Mouse (Mus musculus) frontal cortex, postnatal 25 days (tissue): ENCODE results near the gene Gm10273.
"Not testable (repeated sequence)": the region's sequence is repeated elsewhere in the genome, so short reads cannot be mapped to it uniquely, and the experiment has no call there.

Experiments used
- DNase-seq, 2 experiments: peaks; one replicate each; pipeline ENCODE4 v3.0.0; 2022; ENCODE audit warnings: low spot score in 2 of 2

The Gm10273 gene

DNA sequence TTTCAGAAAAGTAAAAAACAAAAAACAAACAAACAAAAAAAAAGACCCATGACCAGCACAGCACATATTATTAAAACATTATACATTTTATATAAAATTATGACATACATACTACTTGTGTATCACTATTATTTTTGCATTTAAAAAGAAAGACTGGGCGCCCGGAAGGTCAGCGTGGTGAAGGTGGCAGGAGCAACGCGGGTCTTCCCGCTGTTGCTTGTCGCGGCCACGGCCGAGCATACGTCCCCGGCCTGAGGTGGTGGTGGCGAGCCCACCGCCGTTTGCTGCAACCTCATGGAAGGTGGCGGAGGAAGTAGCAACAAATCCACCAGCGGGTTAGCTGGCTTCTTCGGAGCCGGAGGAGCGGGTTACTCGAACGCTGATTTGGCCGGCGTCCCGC, at the start of gene Gm10273:
Gene Gm10273 (plus strand): TSS at position 172 of the 400 bp plus-strand sequence.
- DNase-seq: not testable (repeated sequence)

DNA sequence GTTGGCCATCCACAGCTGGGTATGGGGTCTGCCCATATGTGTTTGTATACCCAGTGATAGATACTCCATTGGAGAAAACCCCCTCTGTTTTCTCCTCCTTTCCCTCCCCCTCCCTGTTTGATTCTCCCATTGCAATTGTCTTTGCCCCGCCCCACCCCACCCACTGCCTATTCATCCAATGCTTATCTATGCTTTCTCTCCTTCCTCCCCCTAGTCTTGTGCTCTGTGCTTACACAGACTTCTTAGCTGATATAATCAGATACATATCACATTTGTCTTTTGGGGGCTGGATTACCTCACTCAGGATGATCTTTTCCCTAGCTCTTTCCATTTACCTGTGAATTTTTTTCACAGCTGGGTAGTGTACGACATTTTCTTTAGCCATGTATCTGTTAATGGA, 48.9 kb upstream of the Gm10273 start:
- DNase-seq: no peak

DNA sequence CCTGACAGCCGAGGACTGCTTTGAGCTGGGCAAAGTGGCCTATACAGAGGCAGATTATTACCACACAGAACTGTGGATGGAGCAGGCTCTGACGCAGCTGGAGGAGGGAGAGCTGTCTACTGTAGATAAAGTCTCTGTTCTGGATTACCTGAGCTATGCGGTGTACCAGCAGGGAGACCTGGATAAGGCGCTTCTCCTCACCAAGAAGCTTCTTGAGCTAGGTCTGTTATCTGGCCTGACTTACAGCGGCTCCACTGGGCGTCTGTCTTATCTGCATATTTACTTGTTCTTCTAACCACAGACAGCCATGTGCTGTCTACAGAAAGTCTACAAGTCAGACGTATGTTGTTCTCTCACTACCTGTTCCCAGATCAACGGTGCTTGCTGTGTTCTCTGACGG, 47.2 kb upstream of the Gm10273 start:
- DNase-seq: no peak

DNA sequence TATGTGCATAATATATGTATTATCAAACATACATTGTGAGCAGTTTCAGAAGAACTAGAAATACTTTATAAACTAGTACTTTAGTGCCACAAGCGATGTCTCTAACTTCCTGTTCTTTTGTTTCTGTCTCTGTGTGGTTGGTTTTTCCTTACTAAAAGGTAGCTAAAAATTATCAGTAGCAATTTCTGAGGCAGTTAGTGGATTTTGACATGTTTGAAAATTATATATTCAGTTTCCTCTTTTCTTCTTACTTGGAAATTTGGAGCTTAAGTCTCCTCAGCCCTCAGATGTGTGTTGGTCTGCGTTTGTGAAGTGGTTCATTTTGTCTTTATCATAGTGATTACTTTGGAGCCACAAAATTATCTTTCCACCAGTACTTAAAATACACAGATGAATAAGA, 45.9 kb upstream of the Gm10273 start:
- DNase-seq: no peak

DNA sequence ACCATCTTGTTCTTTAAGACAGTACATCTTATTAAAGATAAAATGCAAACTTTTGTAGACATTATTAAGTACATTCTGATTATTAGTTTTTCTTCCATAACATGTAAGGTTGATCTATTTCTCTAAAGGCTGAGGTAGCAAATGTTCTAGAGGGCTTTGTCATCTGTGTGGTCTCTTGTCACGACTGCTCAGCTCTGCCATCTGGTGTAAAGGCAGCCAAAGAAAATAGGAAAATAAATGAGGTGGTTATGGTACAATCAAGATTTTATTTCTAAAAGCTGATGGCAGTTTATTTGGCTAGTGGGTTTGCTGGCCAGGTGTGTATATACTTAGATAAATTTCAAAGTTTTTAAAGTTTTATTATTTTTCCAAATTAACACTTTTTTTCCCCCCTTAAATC, 42.4 kb upstream of the Gm10273 start:
- DNase-seq: no peak

DNA sequence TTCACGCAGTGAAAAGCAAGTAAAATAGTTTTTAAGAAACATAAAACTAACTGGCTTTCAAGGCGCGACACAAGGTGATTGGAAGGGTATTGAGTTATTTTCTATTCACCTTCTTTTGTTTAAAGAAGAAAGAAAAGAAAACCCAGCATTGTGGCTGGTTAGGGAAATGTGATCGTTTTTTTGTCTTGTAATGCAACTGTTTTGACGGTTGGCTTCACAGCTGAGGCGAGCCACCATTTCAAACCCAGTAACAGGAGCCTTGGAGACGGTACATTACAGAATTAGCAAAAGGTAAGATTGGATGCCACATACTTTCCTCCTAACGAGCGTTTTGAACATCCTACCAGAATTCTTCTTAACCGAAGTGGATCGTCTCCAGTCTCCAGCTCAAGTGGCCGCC, 41.3 kb upstream of the Gm10273 start:
- no peak for DNase-seq

DNA sequence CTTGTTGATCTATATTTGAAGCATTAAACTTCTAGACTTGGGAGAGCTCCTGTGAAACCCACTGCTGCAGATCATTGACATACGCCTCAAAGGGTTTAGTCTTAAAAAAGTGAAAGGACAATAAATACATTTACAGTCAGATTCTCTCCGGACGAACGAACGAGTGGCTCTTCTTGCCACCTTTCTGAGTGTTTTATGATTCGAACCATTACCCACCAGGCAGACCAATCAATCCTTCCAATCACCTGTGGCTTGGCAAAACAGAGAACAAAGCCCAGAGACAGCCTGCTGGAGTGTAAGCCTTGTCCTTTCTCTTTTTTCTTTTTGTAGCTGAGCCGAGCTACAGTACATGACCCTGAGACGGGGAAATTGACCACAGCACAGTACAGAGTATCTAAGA, 40.4 kb upstream of the Gm10273 start:
- no peak for DNase-seq

DNA sequence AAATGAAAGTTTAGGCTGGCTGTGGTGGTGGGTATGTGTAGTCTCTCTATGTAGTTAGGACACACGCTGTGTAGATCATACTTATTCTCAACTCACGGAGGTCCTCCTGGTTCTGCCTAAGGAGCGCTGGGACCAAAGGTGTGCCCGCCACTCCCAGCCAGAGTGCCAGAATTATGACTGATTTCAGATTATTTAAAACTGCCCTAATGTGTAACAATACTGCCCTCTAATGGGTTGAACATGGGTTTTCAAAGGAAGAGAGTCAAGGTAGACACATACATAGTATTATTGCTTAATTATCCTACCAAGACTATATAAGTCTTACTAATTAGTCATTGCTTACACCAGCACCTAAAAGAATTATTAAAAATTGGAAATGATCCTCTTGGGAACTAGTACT, 36.7 kb upstream of the Gm10273 start:
- no peak for DNase-seq

DNA sequence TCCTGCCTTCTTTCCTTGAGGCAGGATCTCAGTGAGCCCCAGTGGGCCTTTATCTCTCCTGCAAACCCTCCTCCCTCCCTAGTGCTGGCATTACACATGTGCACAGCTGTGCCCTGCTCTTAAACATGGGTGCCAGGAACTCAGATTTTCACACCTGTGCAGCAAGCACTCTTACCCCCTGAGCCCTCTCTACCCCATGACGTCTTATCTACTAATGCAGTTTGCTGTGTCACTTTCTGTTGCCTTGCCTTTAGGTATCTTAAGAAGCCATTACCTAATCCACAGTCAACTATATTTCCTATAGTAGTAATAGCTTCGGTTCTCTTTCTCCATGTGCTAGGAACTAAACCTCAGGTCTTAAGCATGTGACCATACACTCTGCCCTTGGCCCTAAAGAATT, 32.2 kb upstream of the Gm10273 start:
- DNase-seq: no peak

DNA sequence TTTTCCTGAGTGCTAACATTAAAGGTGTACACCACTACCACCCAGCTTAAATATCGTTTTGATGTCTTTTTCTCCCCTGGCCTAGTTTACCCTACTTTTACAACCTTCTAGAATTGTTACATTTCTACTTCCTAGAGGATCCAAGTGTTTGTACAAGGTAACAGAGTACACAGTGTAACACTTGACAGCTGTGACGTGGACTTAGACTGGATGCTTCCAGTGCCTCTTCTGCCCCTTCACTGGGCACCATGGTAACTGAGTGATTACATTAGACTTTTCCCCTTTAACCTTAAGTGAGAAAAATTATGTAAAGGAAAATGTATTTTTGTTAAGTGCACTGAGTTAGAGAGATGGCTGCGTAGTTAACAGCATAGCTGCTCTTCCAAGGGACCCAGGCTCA, 30.9 kb upstream of the Gm10273 start:
- DNase-seq: no peak

DNA sequence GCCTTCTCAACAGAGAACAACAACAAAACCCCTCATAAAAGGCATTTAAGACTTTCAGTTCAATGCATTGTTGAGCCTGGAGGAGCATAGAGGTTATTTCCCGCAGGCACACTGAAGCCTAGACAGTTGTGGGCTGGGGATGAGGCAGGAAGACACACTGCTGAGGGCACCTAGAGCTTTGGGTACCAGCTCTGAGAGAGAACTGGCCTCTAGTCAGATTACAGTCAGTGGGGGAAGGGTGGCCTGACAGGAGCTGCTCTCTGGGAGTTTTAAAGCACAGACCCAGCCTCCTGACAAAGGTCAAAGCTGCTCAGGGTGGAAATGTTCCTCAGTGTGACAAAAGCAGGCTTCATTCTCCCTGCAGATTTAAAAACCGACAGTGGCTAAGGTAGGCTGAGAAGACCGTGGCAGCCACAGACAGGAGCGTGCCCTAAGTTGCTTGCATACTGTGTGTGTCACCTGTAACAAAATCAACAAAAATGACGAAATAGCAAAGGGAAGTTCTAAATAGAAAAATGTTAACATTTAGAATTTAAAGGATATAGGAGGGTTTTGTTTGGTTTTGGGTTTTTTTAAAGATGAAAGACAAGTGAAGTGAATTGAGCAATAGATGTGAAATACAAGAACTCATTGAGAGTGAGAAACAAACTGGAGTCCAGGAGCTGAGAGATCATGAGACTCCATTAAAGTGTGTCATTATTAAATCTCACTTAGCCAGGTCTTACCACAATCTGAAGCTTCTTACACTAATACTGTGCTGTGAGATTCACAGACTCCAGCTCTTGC, 29.4 kb upstream of the Gm10273 start:
- DNase-seq: no peak

DNA sequence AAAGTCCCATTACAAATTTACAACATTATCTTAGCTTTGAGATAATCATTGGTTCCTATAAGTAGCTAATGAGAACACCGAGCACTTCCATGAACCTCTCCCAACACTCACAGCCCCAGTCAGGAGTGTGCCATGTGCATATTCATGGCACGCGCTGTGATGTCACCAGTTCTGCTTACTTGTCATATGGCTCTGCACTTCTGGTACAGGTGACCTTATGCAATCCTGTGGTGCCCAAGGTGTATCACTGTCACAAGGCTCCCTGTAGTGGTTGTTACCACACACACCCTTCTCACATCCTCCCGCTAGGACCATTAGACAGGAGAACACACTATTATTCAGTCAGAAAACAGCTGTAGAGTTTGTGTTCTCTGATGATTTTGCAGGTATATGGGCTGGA, 28.7 kb upstream of the Gm10273 start:
- no peak for DNase-seq

DNA sequence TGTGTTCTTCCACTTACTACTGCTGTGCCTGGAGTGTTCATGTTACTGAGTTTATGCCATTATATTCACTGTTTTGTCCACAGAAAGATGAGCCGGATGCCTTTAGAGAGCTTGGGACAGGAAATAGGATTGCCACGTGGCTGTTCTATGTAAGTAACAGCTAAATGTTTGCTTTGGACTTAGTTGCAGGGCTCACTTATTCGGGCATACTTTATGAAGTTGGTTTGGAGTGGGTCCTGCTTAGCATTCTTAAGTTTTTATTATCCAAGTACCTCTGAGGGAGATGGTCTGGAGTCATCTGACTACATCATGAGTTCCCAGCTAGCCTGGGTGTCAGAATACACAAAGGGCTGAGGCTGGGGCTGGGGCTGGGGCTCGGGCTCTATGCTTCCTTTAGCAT, 28.2 kb upstream of the Gm10273 start:
- no peak for DNase-seq

DNA sequence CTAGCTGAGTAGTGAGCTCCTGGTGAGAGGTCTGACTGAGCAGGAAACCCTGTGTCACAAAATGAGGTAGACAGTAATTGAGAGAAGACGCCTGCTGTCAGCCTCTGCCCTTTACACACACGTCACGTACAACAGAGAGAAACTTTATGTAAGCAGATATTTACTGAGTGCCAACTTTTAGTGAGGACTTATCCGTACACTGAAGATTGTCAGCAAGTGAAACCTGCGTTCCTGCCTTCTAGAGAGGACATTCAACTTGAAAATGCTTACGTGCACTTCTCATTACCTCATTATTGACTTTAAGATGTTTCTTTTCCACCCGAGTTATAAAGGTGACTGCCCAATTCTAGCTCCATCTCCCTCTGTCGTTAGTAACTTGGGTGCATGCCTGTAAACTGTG, 26.7 kb upstream of the Gm10273 start:
- no peak for DNase-seq

DNA sequence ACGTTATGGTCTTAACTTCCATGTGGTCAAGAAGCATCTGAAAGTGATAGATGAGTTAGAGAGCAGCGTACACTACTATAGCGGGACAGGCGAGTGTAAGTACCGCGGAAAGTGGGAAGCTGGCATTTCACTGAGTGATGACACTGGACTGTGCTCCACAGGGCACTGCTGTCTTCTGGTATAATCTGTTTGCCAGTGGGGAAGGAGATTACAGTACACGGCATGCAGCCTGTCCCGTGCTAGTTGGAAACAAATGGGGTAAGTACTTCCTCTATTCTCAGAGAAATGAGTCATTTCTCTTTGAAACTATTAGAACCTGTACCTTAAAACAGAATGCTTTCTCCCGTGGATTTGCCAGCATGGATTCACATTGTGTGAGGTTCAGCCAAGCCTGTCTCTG, 26.0 kb upstream of the Gm10273 start:
- DNase-seq: no peak

DNA sequence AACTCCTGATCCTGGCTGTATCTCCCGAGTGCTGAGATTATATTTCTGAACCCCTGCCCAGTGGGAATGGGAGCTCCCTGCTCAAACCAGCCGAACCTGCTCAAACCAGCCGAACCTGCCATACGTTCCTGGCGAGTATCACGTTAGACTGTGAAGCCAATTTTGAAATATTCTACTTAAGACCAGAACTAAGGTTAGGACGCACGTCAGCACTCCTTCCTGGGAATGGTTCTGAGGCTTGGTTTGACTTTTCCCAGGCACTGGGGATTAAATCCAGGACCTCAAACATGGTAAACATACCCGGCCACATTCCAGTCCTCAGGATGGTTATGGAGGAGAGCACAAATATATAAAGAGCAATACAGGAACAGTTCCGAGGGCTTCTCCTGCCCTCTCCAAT, 17.5 kb upstream of the Gm10273 start:
- DNase-seq: no peak

DNA sequence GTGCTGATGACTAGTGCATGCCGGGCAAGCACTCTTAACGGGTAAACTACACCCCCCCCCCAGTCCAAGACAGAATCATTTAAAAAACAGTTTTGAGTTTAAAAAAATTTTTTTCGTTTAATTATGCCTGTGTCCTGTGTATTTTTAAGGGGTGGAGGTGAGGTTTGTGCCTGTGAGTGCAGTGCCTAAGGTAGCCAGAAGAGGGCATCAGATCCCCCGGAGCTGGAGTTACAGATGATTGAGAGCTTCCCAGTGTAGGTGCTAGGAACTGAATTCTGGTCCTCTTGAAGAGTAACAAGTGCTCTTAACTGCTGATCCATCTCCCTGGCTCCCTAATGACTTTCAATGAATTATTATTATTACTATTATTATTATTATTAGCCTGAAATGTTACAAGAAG, 16.7 kb upstream of the Gm10273 start:
- DNase-seq: no peak

DNA sequence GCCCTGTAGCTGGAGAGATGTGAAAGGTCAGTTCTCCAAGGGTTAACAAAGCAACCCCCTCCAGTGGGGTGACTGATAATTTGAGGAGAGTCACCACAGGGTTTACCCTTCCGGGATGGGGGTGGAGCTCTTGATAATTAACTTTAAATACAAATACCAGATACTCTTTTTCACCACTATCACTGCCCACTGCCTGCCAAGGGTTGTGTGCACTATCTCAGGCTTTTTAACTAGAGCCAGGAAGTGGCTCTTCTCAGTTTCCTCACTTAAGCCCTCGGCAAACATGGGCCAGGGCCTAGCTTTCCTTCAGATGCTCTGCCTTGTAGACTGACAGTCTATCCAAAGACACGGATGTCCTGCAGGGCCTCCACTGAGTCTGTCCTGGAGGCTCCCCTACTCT, 15.5 kb upstream of the Gm10273 start:
- DNase-seq: no peak

DNA sequence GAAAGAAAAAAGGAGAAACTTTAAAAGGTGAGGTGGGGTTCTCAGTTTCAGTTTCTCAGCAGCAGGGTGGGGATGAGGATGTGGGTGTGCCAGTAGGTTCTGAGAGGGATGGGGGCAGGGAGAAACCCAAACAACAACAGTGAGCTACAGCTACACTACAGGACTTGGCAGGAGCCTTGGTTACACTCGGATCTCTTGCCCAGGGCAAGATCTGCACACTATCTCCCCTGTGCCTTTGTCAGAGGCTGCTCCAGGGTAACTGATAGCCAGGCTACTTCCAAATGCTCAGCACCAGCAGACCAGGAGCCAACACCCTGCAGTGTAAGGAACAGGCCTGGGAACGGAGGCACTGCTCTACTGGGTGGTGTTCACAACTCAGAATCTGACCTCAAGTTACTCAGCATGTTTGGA, 15.0 kb upstream of the Gm10273 start:
- no peak for DNase-seq

DNA sequence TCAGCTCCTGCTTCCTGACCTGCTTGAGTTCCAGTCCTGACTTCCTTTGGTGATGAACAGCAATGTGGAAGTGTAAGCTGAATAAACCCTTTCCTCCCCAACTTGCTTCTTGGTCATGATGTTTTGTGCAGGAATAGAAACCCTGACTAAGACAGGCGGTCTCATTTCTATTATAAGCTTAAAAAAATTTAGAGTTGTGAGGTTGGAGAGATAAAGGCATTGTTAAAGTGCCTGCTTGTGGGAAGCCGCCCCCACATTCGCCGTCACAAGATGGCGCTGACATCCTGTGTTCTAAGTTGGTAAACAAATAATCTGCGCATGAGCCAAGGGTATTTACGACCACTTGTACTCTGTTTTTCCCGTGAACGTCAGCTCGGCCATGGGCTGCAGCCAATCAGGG, 13.9 kb upstream of the Gm10273 start:
- DNase-seq: not testable (repeated sequence)

DNA sequence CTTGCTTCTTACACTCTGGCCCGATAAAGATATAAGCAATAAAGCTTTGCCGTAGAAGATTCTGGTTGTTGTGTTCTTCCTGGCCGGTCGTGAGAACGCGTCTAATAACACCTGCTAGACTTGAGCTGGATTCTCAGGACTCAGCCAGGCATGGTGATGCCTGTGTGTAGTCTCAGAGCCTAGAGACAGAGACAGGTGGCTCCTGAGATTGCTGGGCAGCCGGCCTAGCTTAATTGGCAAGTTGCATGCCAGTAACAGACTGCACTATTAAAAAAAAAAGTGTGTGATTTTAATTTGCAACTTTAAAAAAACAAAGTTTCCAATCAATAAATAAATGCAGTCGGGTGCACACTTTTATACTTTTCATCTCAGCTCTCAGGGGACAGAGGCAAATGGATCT, 8.5 kb upstream of the Gm10273 start:
- no peak for DNase-seq

DNA sequence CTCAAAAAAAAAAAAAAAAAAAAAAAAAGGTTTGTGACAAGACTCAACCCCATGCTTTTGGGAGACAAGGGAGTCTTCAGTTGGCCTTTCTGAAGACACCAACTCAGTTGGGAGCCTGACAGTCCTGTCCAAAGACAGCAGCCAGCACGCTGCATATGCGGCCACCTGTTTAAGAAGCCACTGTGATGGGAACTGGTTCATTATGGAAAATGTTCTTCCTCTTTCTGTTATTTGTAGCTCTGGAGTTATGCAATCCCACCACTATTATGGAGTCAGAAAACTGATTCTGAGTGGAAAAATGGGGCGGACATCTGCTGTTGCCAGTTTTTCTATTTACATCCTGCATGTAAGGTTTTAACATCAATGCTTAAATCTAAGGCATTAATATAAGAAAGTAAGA, 5.8 kb upstream of the Gm10273 start:
- no peak for DNase-seq

DNA sequence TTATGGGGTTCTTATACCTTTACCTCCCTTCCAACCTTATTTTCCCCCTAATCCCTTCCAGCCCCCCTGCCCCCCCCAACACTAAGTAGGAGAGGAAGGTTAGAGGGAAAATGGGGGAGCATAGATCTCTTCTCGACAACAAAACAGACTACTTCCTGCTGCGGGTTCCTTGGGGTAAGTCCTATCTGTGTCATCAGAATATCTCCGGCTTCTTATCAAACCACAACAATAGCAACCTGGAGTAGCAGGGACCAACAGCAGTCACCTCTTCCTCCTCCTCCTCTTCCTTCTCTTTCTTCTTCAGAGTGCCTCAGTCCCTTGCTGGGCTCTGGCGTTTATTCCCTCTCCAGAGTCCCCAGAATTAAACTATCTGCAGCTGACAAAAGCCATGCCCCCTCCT, 3.5 kb upstream of the Gm10273 start:
- DNase-seq: no peak
